Mouse (Mus musculus): Measurements from ENCODE around the gene Pik3c2g. TPM values are rescaled to one million over a fixed set of nuclear protein-coding genes. Genes with fewer than 3 reads are reported as not detected.
A peak's percentile ranks its signal among the peaks of the same experiment; 100 is the strongest.

Pik3c2g gene
- 4.5 and 9.5 TPM in 2 replicates for total RNA-seq (2021)
- long read RNA-seq, experiment 1, transcript Pik3c2g-207 (6 exons, 3,096 nt), result minor isoform, 6 of 93 reads
- long read RNA-seq, experiment 1, transcript Pik3c2g-211 (16 exons, 3,549 nt), result major isoform, 16 of 93 reads
- long read RNA-seq, experiment 1, partial matches to known transcripts, result 23 of 93 reads
- long read RNA-seq, experiment 1, other reads (novel, unspliced or antisense), result 45 of 93 reads
- long read RNA-seq, experiment 2, partial matches to known transcripts, result 4 of 12 reads
- long read RNA-seq, experiment 2, other reads (novel, unspliced or antisense), result 5 of 12 reads

- DNase-seq, result no peak
Observed at GRCm38 (mm10) chr6:139586892-139587291, at the start of gene Pik3c2g. Pik3c2g (plus strand) TSS chr6:139587221.

GRCm38 (mm10) chr6:139538469-139538868, 48.6 kb upstream of the Pik3c2g start:
- DNase-seq, result no peak

GRCm38 (mm10) chr6:139555537-139556179, 31.4 kb upstream of the Pik3c2g start:
- no peak for DNase-seq

GRCm38 (mm10) chr6:139569211-139569610, 17.8 kb upstream of the Pik3c2g start:
- DNase-seq, result no peak

GRCm38 (mm10) chr6:139575854-139576253, 11.2 kb upstream of the Pik3c2g start:
- no peak for DNase-seq

GRCm38 (mm10) chr6:139576261-139577014, 10.6 kb upstream of the Pik3c2g start:
- peak; percentile 37 for DNase-seq

GRCm38 (mm10) chr6:139577026-139577861, 9.8 kb upstream of the Pik3c2g start:
- DNase-seq, result no peak

GRCm38 (mm10) chr6:139587478-139587877, 457 bp downstream of the Pik3c2g start:
- DNase-seq, result no peak

GRCm38 (mm10) chr6:139588409-139588808, 1.4 kb downstream of the Pik3c2g start:
- DNase-seq, result no peak

- DNase-seq, result peak; percentile 78
Observed at GRCm38 (mm10) chr6:139589291-139589690, 2.3 kb downstream of the Pik3c2g start.

- DNase-seq, result no peak
Observed at GRCm38 (mm10) chr6:139589854-139590253, 2.8 kb downstream of the Pik3c2g start.

- DNase-seq, result no peak
Observed at GRCm38 (mm10) chr6:139592081-139592480, 5.1 kb downstream of the Pik3c2g start.

- no peak for DNase-seq
Observed at GRCm38 (mm10) chr6:139596433-139596832, 9.4 kb downstream of the Pik3c2g start.

- no peak for DNase-seq
Observed at GRCm38 (mm10) chr6:139599216-139599615, 12.2 kb downstream of the Pik3c2g start.

- DNase-seq, result no peak
Observed at GRCm38 (mm10) chr6:139618774-139619173, 31.8 kb downstream of the Pik3c2g start.

- DNase-seq, result no peak
Observed at GRCm38 (mm10) chr6:139624756-139625155, 37.7 kb downstream of the Pik3c2g start.

GRCm38 (mm10) chr6:139634561-139634960, 47.5 kb downstream of the Pik3c2g start:
- no peak for DNase-seq

GRCm38 (mm10) chr6:139655399-139655798, 68.4 kb downstream of the Pik3c2g start:
- peak; percentile 15 for DNase-seq

GRCm38 (mm10) chr6:139662462-139662861, 75.4 kb downstream of the Pik3c2g start:
- DNase-seq, result peak; percentile 50

- no peak for DNase-seq
Observed at GRCm38 (mm10) chr6:139718416-139718984, 131.5 kb downstream of the Pik3c2g start.

- no peak for DNase-seq
Observed at GRCm38 (mm10) chr6:139719639-139720221, 132.7 kb downstream of the Pik3c2g start.

Data from adrenal gland, postnatal 14 days (tissue).